Mouse (Mus musculus): Measurements from ENCODE around the gene Eapp. TPM values are rescaled to one million over a fixed set of nuclear protein-coding genes. Genes with fewer than 3 reads are reported as not detected.

Gene Eapp
- polyA plus RNA-seq (2017; shearing (Covaris generic)) = 78.7 TPM

DNA sequence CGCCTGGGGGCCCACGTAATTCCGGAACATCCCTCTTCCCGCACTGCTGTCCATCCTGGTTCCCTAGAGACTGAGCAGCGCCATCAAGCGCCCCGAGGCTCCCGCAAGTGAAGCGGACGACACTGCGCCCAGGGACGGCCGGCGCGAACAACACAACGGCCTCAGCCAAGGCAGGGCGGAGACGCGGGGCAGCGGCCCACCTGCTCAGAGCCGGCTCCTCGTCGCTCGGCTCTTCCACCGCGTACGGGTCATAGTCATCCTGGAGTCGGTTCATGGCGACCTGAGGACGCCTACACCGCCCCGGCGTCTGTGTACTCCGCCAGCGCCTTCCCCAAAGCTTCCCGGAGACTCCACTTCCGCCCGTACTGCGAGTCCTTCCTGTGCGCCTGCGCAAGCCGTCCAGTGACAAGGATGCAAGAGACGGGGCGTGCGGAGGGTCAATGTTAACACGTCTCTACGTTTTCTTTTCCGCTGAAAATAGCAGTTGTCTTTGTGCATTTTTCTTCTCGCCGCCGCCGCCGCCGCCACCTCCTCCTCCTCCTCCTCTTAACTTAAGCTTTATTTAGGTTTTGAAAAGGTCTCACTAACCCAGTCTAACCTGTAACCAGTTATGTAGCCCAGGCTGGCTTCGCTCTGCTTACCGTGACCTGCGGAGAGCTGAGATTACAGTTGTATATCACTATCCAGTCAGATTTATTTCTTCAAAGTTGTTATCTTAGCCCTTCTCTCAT is at the start of gene Eapp:
Gene Eapp, minus strand, starts transcription at position 387 of the 731 bp plus-strand sequence.

DNA sequence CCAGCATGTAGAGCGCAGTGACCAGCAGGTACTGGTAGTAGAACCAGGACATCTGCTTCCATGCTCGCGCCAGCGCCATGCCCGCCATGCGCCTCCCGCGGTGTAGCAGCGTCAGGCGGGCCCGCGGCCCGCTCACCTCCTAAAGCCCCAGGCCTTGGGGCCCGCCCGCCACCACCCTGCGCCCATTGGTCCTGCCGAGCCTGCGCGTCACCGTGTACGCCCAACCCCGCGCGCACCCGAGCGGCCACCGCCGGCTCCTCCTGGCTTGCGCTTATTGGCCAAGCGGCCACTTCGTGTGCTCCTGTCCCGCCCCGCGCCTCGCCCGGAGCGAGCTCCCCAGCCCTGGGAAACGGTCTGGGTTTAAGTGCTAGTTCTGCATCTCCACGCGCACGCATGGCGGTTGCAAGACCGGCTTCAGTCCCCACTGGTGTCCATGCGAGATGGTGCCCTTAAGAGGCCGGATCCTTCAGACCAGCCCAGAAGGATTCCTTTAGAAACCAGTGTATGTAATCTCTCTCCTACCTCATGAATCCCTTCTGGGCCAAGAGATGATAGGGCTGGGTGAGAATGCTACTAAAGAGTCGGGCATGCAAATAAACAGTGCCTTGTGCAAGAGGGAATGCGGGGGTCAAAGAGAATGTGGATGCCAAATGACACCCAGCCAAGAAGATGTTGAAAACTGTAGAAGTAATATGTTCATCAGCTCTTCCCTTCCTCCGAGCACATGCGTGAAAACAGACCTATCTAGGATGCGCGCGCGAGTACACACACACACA is 39.1 kb downstream of the Eapp start, which contains the start of gene Sptssa:
Gene Sptssa, minus strand, starts transcription at position 178 of the 776 bp plus-strand sequence.

Other genes with a start within 250 kb of the Eapp start
- gene Sptssa, start 39.3 kb downstream of the Eapp start, polyA plus RNA-seq (2017; shearing (Covaris generic)) = 131 TPM
- gene Snx6, start 99.8 kb upstream of the Eapp start, polyA plus RNA-seq (2017; shearing (Covaris generic)) = 73.3 TPM
- gene Cfl2, start 167.0 kb upstream of the Eapp start, polyA plus RNA-seq (2017; shearing (Covaris generic)) = 25.9 TPM